Mouse (Mus musculus): Measurements from ENCODE around the gene Ciao1.

The Ciao1 gene

DNA sequence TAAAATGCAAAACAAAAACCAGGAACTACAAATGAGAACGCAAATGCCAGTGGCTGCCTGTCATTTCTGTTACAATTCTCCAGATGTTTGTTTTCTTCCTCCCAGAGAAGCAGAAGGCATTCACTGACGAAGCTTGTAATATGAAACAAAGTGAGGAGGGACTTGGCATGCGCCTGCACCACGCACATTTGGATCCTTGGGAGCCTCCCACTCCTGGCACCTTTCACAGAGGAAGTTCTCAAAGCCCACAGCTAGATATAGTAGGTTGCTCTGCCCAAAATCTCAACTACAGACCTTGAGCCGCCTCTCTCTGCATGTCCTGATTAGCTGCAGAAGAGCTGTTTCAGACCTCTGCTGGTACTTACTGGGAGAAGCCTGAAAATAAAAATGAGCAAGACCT is 11.7 kb upstream of the Ciao1 start:
- no peaks in the 10 kb centered on the region for H3K27me3 ChIP-seq (ENCODE audit: control insufficient read depth, insufficient read depth, low read length, poor library complexity, severe bottlenecking)
- peaks cover 8% of the 10 kb centered on the region for H3K36me3 ChIP-seq (ENCODE audit: control insufficient read depth, insufficient read depth, low read length, poor library complexity, severe bottlenecking)
- no peak for DNase-seq (ENCODE audit: low read depth, low spot score)

DNA sequence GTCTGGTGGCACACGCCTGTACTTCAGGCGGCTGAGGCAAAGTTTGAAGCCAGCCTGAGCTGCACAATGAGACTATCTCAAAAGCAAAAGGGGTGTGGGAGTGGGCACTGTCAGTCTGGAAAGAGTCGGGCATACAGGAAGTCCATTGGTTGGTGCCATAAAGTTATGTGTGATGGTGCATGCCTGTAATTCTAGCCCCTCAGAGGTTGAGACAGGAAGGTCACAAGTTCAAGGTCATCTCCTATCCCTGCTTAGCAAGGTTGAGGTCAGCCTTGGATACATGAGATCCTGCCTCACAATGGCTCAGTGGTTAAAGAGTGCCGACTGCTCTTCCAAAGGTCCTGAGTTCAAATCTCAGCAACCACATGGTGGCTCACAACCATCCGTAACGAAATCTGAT is 7.7 kb upstream of the Ciao1 start:
- Histone ChIP-seq H3K36me3 (ENCODE audit: control insufficient read depth, insufficient read depth, low read length, poor library complexity, severe bottlenecking) (peaks cover 15% of the 10 kb centered on the region), H3K27me3 (ENCODE audit: control insufficient read depth, insufficient read depth, low read length, poor library complexity, severe bottlenecking) (no peaks in the 10 kb centered on the region)
- DNase-seq (ENCODE audit: low read depth, low spot score): no peak

DNA sequence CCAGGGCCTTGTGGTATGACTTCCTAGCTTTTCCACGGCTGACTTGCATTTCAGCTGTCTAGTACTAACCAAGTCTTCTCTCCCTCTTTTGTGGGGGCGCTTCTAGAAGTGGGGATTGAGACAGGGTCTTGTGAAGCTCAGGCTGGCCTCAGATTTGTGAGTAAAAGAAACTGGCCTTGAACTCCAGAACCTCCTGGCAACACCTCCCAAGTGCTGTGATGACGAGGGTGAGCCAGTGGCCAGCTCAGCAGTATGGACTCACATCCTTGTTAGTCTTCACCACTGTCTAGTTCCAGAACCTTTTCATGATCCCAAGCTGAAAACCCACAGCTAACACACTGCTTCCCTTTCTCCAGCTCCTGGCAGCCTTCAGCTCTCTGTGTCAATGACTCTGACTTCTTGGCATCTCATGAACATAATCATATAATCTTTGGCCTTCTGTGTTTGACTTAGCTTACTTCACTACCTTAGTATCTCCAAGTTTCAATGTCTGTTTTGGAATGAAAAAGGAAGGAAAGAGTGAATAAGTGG is 7.1 kb upstream of the Ciao1 start:
- H3K27me3 ChIP-seq (ENCODE audit: control insufficient read depth, insufficient read depth, low read length, poor library complexity, severe bottlenecking): no peaks in the 10 kb centered on the region
- no peak for DNase-seq (ENCODE audit: low read depth, low spot score)
- peaks cover 15% of the 10 kb centered on the region for H3K36me3 ChIP-seq (ENCODE audit: control insufficient read depth, insufficient read depth, low read length, poor library complexity, severe bottlenecking)

DNA sequence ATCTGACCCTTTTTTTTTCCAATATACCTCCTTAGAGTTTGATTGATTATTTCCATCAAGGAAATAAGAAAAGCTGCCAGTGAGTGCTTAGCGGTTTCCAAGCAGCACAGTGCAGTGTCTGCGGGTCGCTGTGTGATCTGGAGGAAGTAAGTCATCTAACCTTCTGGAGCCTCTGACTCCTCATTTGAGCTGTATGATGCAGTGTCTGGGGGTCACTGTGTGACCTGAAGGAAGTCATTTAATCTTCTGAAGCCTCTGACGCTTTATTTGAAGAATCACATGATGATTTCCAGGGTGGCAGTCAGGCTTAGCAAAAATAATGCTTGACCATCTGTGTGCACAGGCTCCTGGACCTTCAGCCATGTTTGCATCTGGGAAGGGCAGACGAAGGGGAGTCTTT is 5.2 kb upstream of the Ciao1 start:
- no peak for DNase-seq (ENCODE audit: low read depth, low spot score)

DNA sequence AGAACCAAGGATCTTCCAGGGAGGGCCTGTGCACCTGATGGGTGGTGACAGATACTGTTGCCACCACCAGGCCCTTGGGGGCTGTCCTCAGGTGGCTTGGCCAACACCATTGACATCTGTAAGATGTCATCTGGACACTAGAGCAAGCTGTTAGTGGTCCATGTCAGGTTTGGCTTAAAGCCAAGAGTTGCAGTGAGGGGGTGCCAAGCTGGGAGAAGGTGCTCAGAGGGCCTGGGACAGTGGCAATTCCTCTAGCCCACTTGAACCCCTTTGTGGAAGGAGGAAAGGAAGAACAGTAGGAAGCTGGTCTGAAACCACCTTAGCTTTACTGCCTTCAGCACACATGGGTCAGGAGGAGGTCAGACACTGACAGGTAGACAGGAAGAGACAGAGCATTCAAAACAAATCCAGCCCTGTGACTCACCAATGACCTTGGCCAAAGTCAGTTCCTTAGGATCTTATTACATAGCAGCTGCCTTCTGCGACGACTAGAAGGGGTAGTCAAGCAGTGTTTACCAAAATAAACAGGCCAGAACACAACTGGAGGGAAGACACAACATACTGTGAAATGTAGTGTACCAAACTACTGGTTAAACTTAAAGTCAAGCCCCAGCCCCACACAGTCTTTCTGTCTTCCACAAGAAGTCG is 4.4 kb upstream of the Ciao1 start:
- DNase-seq (ENCODE audit: low read depth, low spot score): no peak
- peaks cover 9% of the 10 kb centered on the region for H3K36me3 ChIP-seq (ENCODE audit: control insufficient read depth, insufficient read depth, low read length, poor library complexity, severe bottlenecking)
- H3K27me3 ChIP-seq (ENCODE audit: control insufficient read depth, insufficient read depth, low read length, poor library complexity, severe bottlenecking): no peaks in the 10 kb centered on the region

More for the DNA sequence above, 5.2 kb upstream of the Ciao1 start:
- Histone ChIP-seq H3K27me3 (ENCODE audit: control insufficient read depth, insufficient read depth, low read length, poor library complexity, severe bottlenecking) (no peaks in the 10 kb centered on the region), H3K36me3 (ENCODE audit: control insufficient read depth, insufficient read depth, low read length, poor library complexity, severe bottlenecking) (peaks cover 13% of the 10 kb centered on the region)

DNA sequence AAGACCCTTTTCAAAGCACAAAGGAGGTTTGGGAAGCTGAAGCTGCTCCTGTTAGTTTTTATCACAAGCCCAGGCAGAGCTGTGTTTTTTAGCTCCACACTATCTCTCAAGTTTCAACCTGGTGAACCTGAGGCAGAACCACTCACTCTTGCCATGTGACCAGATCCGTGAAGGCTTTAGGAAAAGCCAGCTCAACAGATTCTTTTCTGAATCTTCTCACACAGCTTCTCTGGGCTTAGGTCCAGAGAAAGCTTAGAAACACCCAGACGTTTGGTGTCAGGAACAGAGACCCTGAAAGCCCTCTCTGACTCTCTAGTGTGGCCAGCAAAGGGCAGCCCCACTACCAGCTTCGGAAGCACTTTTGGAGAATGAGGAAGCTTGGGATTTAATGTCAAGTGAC is 3.8 kb upstream of the Ciao1 start:
- DNase-seq (ENCODE audit: low read depth, low spot score): no peak
- H3K27me3 ChIP-seq (ENCODE audit: control insufficient read depth, insufficient read depth, low read length, poor library complexity, severe bottlenecking): no peaks in the 10 kb centered on the region
- H3K36me3 ChIP-seq (ENCODE audit: control insufficient read depth, insufficient read depth, low read length, poor library complexity, severe bottlenecking): peaks cover 7% of the 10 kb centered on the region

DNA sequence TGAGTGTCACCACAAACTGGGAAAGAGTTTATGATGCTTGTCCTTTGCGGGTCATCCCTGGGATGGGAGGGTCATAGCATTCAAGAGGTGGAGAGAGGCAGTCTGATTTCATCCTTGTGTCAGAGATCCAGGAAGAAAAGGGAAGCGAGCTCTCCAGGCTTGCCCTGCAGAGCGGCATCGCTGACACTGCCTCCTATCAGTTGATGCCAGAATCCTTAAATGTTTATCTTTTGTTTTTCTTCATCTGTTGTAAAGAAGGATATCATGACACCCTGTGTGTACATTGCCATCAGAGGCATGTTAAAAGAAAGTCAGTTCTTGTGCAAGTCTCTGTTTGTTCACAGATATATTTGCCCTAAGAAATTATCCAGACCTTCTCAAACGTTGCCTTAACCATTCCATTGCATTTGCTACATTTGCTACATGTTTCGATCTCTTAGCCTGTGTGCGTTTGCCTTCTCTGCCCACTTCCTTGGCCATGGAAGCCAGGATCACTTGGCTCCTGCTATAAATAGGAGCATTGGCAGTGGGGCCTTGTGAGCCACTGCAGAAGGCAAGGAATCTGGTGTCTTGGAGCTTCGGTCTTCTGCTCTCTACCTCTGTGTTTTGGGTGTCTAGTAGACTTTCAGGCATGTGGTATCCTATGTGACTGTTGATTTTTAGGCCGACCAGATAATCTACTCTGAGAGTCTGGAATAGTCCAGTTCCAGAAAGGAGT is 2.8 kb upstream of the Ciao1 start:
- peaks cover 10% of the 10 kb centered on the region for H3K36me3 ChIP-seq (ENCODE audit: control insufficient read depth, insufficient read depth, low read length, poor library complexity, severe bottlenecking)
- no peaks in the 10 kb centered on the region for H3K27me3 ChIP-seq (ENCODE audit: control insufficient read depth, insufficient read depth, low read length, poor library complexity, severe bottlenecking)
- DNase-seq (ENCODE audit: low read depth, low spot score): no peak

DNA sequence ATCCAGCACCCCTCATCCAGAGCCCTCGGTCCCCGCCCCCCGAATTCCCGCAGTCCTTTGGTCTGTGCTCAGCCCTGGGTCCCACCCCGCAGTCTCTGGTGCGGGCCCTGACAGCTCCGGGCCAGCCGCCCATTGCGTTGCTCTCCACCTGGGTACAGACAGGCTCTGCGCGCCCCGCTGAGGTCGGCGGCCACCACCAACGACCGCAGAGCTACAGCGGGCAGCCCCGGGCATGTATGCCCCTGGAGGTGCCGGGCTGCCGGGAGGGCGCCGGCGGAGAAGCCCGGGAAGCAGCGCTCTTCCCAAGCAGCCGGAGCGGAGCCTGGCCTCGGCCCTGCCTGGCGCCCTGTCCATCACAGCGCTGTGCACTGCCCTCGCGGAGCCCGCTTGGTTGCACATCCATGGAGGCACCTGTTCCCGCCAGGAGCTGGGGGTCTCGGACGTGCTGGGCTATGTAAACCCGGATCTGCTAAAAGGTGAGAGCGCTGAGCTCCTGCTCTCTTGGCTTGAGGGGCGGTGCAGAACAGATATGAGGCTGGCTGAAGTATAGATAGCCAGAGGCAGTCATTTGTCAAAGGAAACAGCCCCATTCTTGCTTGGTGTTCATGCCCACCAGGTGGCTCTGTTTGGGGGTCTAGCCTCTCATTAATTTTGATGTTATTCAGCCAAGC is 853 bp upstream of the Ciao1 start:
- Histone ChIP-seq H3K36me3 (ENCODE audit: control insufficient read depth, insufficient read depth, low read length, poor library complexity, severe bottlenecking) (peaks cover 16% of the 10 kb centered on the region), H3K27me3 (ENCODE audit: control insufficient read depth, insufficient read depth, low read length, poor library complexity, severe bottlenecking) (no peaks in the 10 kb centered on the region)
- peak; percentile 53 for DNase-seq (ENCODE audit: low read depth, low spot score)

DNA sequence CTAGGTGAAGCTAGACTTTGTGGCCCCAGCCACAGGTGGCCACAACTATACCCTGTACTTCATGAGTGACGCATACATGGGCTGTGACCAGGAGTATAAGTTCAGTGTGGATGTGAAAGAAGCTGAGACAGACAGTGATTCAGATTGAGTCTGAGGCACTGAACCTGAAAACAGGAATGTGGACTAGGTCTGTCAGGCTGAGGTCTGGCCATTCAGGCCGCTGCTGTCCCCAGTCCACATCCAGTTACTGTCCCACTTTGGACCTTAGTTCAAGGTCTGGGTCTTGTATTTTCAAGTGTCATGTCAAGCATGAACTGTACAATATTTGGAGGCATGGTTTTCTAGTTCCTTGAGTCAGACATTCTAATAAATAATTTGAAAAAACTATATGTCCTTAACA is 7.6 kb downstream of the Ciao1 start:
- peaks cover 35% of the 10 kb centered on the region for H3K36me3 ChIP-seq (ENCODE audit: control insufficient read depth, insufficient read depth, low read length, poor library complexity, severe bottlenecking)
- no peaks in the 10 kb centered on the region for H3K27me3 ChIP-seq (ENCODE audit: control insufficient read depth, insufficient read depth, low read length, poor library complexity, severe bottlenecking)
- DNase-seq (ENCODE audit: low read depth, low spot score): no peak

DNA sequence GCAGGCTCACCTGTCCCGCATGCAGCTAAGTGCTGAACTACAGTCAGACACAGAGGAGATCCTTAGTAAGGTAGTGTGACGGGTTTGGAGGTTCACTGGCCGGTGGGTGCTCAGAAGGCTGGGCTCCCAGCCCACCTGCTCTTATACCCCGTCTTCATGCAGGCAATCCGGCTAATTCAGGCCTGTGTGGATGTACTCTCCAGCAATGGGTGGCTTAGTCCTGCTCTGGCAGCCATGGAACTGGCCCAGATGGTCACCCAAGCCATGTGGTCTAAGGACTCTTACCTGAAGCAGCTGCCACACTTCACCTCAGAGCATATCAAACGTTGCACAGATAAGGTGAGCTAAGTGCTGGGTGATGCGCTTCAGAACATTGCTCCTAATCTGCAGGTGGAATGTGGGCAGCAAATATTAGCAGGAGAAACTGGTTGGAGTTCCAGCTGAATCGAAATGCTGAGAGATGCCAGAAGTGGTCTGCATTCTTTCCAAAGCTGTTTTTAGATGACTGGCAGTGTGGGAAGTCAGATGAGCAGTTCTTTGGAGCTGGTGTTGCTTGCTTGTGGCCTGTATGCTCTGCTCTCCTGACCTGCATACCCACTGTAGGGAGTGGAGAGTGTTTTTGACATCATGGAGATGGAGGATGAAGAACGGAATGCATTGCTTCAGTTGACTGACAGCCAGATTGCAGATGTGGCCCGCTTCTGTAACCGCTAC is 9.6 kb downstream of the Ciao1 start:
- no peaks in the 10 kb centered on the region for H3K27me3 ChIP-seq (ENCODE audit: control insufficient read depth, insufficient read depth, low read length, poor library complexity, severe bottlenecking)
- DNase-seq (ENCODE audit: low read depth, low spot score): no peak

DNA sequence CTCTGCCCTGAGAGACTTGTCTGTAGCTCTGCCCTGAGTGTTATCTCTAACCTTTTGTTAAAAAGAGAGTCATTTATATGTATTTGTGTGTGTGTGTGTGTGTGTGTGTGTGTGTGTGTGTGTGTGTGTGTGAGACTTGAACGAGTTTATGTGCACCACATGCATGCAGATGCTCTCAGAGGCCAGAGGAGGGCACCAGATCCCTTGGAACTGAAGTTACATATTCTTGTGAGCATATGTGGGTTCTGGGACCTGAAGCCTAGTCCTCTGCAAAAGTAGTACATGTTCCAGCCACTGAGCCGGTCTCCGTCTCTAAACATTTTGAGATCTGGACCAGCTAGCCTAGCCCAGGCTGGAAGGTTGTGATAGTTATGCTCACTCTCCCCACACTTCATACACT is 22.4 kb downstream of the Ciao1 start:
- DNase-seq (ENCODE audit: low read depth, low spot score): no peak
- Histone ChIP-seq H3K36me3 (ENCODE audit: control insufficient read depth, insufficient read depth, low read length, poor library complexity, severe bottlenecking) (peaks cover 27% of the 10 kb centered on the region), H3K27me3 (ENCODE audit: control insufficient read depth, insufficient read depth, low read length, poor library complexity, severe bottlenecking) (no peaks in the 10 kb centered on the region)

More for the DNA sequence above, 9.6 kb downstream of the Ciao1 start:
- peaks cover 36% of the 10 kb centered on the region for H3K36me3 ChIP-seq (ENCODE audit: control insufficient read depth, insufficient read depth, low read length, poor library complexity, severe bottlenecking)

DNA sequence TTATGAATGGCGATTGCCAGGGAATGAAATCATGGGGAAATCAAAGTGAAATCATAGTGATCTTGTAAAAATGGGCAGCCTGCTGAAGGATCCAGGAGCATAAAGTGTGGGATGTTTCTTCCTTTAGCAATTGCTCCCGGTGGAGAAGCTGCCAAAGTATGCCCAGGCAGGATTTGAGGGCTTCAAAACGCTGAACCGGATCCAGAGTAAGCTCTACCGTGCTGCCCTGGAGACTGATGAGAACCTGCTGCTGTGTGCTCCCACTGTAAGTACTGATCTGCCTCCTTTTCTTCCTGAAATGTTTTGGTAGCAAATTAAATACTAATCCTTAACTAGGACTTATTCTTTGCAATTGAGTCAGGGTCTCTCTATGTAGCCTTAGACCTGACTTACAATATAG is 29.9 kb downstream of the Ciao1 start:
- H3K27me3 ChIP-seq (ENCODE audit: control insufficient read depth, insufficient read depth, low read length, poor library complexity, severe bottlenecking): no peaks in the 10 kb centered on the region; the same call in 1 of the 2 replicates
- no peak for DNase-seq (ENCODE audit: low read depth, low spot score)
- H3K36me3 ChIP-seq (ENCODE audit: control insufficient read depth, insufficient read depth, low read length, poor library complexity, severe bottlenecking): peaks cover 38% of the 10 kb centered on the region

DNA sequence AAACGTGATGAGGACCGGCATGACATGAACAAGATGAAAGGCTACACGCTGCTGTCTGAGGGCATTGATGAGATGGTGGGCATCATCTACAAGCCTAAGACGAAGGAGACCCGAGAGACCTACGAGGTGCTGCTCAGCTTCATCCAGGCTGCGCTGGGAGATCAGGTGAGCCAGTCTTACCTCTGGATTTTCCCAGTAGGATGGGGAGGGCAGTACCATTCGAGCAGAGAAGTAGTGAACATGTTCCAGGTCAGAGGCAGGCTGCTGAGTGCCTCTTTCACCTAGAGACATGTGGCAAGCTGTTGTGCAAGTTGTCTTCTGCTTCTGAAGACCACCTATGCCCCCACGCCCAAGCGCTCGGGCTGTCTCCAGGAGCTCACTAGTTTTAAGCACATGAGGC is 36.9 kb downstream of the Ciao1 start:
- H3K36me3 ChIP-seq (ENCODE audit: control insufficient read depth, insufficient read depth, low read length, poor library complexity, severe bottlenecking): peaks cover 17% of the 10 kb centered on the region
- no peaks in the 10 kb centered on the region for H3K27me3 ChIP-seq (ENCODE audit: control insufficient read depth, insufficient read depth, low read length, poor library complexity, severe bottlenecking)
- DNase-seq (ENCODE audit: low read depth, low spot score): no peak

DNA sequence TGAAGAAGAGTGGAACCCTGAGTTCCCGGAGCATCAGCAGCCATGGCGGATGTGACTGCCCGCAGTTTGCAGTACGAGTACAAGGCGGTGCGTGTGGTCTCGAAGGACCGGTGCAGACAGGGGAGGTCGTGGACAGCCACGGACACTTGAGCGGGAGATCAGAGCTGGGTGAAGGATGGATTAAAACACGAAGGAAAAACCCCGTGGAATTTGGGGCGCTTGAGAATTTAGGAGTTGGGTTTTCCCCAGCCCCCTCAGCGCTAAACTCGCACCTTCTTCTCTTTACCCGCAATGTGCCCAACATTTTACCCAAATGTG is 39.2 kb downstream of the Ciao1 start:
- H3K27me3 ChIP-seq (ENCODE audit: control insufficient read depth, insufficient read depth, low read length, poor library complexity, severe bottlenecking): no peaks in the 10 kb centered on the region
- no peak for DNase-seq (ENCODE audit: low read depth, low spot score)
- peaks cover 13% of the 10 kb centered on the region for H3K36me3 ChIP-seq (ENCODE audit: control insufficient read depth, insufficient read depth, low read length, poor library complexity, severe bottlenecking)
